Mouse (Mus musculus): ENCODE measurements around the gene Magoh. TPM values are rescaled to one million over a fixed set of nuclear protein-coding genes. Genes with fewer than 3 reads are reported as not detected.

Magoh gene
- total RNA-seq, 1 experiment from 2014 or later: 106 TPM

DNA sequence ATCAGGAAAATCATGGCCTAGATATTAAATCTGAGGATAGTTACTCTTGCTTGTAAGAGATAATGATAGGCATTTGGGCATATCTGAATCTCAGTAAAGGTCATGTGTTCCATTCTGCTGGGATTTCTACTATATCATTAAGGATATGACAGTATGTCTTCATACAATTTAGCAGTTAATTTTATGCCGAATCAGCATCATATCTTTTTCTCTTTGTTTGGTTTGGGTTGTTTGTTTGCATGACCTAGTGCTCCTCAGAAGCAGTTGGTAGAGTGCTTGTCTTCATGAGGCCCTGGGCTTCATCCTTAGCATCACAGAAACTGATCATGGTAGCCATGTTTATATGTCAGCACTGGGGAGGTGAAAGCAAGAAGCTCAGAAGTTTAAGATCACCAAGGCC lies 2.1 kb downstream of the Magoh start:
- ATAC-seq (ENCODE audit: extremely low read depth, insufficient number of reproducible peaks, low FRiP score, poor library complexity, severe bottlenecking): no peak

- ATAC-seq (ENCODE audit: extremely low read depth, insufficient number of reproducible peaks, low FRiP score, poor library complexity, severe bottlenecking): no peak
Observed at GRCm38 (mm10) chr4:107886371-107886770, 6.8 kb downstream of the Magoh start.

DNA sequence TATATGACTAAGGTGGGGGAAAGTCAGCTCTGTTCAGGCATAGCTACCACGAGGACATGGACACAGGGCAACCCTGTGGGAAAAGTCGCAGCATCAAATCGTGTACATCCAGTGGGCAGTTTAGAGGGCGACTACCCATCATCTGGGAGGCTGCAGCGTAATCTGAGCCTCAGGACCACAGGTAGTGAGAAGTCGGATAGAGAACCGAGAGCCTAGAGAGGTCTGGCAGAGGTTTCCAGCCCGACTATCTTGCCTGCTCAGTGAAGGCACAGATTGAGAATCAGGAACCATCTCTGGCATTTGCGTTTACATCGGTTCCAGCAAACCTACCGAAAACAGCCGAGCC lies 9.8 kb downstream of the Magoh start:
- ATAC-seq (ENCODE audit: extremely low read depth, insufficient number of reproducible peaks, low FRiP score, poor library complexity, severe bottlenecking): no peak

DNA sequence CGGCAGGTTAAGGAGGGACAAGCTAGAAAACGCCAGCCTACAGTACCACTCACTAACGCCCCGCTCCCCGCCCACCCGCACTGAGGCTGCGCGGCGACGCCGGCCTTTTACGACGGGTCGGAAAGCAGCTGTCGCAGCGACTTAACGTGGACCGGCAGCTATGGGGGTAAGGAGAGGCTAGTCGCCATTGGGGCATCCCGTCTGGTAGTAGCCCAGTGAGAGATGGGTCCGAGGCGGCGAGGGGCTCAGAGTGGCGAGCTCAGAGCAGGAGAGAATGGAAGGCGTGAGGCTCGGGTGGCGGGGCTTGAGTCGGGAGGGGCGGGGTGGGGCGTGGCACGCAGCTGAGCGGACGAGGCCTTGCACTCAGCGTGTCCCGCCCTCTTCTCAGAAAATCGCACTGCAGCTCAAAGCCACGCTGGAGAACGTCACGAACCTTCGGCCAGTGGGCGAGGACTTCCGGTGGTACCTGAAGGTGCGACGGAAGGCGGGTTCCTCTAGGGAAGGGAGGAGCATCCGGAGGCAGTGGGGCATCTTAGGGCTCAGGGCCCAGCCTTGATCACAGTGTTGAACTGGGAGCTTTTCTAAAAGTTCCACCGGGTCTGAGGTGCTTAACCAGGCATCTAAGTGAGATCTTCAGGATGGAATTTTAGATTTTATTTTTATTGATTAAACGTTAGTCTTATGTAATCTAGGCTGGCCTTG lies 10.3 kb downstream of the Magoh start, which contains the start of gene 0610037L13Rik:
TSS of gene 0610037L13Rik (plus strand) at position 83 of the 702 bp plus-strand sequence.
- peak; percentile 95 for ATAC-seq (ENCODE audit: extremely low read depth, insufficient number of reproducible peaks, low FRiP score, poor library complexity, severe bottlenecking)

DNA sequence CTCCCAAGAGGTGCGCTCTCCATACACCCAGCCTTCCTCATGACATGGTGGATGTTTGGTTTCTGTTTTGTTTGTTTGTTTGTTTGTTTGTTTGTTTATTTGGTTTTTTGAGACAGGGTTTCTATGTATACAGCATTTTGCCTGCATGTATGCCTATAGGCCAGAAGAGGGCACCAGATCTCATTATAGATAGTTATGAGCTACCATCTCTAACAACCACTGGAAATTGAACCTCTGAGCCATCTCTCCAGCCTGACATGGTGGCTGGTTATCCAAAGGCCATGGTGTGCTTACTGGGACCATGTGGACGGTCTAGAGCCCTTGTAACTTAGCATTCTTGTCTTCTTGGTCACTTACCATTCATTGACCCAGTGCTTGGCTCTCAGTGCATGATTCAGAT lies 13.1 kb downstream of the Magoh start:
- no peak for ATAC-seq (ENCODE audit: extremely low read depth, insufficient number of reproducible peaks, low FRiP score, poor library complexity, severe bottlenecking)

DNA sequence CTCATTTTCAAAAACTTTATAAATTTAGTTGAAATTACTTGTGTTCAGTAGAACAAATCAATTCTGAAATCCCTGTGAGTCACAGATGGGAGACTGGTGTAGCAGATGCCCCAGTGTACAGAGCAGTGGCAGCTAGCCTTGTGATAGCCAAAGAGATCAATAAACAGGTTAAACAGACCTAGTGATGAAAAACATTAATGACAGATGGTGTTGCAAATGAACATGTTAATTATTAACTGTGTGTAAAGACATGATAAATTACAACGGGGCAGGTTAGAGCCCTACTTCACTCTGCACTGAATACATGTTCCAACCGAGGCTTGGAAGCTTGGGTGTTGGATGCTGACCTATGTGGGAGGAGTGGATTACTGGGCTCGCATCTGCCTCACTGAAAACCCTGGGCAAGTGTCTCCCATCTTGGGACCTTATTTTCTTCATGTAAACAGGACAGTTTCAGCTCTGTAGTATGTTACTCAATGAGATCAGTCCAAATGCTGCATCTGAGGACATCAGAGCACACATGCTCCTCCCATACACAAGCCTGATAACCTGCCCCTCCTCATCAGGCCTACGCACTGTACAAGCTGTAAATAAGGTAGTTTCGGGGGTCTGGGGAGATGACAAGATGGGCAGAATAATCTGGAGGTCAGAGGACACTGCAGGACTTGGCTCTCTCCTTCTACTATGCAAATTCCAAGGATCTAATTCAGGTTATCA lies 19.8 kb downstream of the Magoh start:
- ATAC-seq (ENCODE audit: extremely low read depth, insufficient number of reproducible peaks, low FRiP score, poor library complexity, severe bottlenecking): no peak

GRCm38 (mm10) chr4:107900206-107900605 lies 20.7 kb downstream of the Magoh start:
- no peak for ATAC-seq (ENCODE audit: extremely low read depth, insufficient number of reproducible peaks, low FRiP score, poor library complexity, severe bottlenecking)

GRCm38 (mm10) chr4:107904252-107904651 lies 24.7 kb downstream of the Magoh start:
- no peak for ATAC-seq (ENCODE audit: extremely low read depth, insufficient number of reproducible peaks, low FRiP score, poor library complexity, severe bottlenecking)

DNA sequence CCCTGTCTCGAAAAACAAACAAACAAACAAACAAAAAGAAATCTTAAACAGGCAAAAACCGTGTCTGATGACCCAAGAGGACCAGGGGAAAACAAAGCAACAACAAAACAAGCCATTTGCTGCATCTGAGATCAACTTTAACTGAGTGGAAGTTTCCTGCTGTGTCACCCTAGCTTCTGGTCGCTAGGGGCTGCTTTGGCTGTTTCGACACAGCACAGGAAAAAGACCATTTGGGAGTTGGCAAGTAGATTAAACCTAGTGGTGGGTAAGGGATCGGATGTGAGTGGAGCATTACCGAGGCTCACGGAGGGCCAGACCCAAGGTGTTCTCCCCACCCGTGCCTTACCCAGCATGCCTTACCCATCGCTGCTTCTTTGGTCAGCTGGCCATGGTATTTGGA lies 27.0 kb downstream of the Magoh start:
- ATAC-seq (ENCODE audit: extremely low read depth, insufficient number of reproducible peaks, low FRiP score, poor library complexity, severe bottlenecking): no peak

- ATAC-seq (ENCODE audit: extremely low read depth, insufficient number of reproducible peaks, low FRiP score, poor library complexity, severe bottlenecking): no peak
Observed at GRCm38 (mm10) chr4:107910020-107910419, 30.5 kb downstream of the Magoh start.

DNA sequence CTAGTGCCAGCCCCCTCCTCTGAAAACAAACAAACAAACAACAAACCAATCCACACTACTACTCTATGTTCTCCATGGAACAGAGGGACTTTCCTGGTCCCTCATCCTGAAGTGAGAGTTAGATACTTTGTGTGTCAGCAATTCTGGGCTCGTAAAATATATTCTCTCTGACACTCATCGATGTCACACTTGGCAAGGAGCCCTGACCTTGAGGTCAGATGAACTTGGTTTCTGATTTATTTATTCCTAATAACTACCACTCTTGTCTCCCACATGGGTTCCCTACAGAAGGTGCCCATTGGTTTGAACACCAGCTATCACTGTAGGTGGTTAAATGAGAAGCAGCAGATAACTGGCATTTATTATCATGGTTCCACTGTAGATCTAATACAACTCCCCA lies 40.8 kb downstream of the Magoh start:
- no peak for ATAC-seq (ENCODE audit: extremely low read depth, insufficient number of reproducible peaks, low FRiP score, poor library complexity, severe bottlenecking)

GRCm38 (mm10) chr4:107921152-107921695 lies 41.7 kb downstream of the Magoh start:
- no peak for ATAC-seq (ENCODE audit: extremely low read depth, insufficient number of reproducible peaks, low FRiP score, poor library complexity, severe bottlenecking)

DNA sequence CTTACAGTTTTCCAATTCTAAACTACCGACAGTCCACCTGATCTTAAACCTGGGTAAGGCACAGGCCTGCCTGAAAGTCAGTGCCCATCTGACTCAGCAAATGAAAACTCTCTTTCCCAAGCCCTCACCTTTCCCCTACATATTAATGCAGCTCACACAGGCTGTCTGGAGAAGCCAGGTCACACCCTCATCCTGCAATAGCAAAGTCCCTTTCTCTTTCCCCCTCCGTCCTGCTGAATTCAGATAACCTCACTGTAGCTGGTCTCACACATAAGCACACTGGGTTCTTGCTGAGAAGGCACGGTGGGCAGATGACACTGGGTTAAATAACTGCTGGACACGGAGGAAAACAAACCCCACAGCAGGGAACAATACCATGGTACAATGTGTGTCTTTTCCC lies 42.4 kb downstream of the Magoh start:
- no peak for ATAC-seq (ENCODE audit: extremely low read depth, insufficient number of reproducible peaks, low FRiP score, poor library complexity, severe bottlenecking)

DNA sequence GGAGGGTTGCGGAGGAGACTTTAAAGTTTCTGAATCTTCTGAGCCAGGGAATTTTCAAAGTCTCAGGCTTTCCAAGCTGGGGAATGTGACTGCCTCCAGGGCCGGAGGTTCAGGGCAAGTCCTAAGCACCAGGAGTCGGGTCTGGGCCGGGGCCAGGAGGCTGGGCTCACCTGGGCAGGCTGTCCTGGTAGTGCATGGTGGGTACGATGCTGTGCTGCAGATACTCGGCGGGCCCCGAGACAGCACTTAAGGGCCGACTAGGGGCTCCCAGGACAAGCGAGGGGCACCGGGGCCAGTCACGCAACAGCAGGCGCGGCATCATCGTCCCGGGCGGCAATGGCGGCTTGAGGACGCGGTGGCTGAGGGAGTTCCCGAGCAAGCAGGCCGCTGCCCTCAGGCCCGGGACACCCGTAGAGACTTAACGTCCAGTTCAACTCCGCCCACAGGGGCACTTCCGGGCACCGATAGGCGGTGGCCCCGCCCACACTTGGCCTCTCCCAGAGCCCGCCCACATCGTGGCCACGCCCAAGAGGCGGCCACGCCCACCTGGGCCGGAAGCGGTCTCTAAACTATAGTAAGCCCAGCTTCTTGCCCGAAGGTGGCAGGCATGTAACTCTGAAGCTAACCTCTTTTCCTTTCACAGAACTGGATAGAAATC lies 43.7 kb downstream of the Magoh start, which contains the start of gene Cpt2:
TSS of gene Cpt2 (minus strand) at position 466 of the 658 bp plus-strand sequence.
- peak; percentile 94 for ATAC-seq (ENCODE audit: extremely low read depth, insufficient number of reproducible peaks, low FRiP score, poor library complexity, severe bottlenecking)

DNA sequence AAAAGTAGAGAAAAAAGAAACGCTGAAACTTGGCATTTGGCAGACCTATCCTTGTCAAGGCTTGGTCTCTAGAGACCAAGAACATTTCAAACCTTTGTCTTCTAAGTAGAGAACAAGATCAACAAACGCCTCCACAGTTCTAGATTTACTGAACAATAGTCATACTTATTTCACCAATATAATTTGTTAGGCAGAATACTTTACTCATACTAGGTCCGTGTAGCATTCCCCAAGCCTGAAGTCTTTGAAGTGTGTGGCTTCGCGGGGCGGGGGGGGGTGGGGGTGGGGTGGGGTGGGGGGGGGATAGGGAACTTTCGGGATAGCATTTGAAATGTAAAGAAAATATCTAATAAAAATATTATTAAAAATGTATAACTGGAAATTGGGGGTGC lies 44.2 kb downstream of the Magoh start:
- ATAC-seq (ENCODE audit: extremely low read depth, insufficient number of reproducible peaks, low FRiP score, poor library complexity, severe bottlenecking): no peak

GRCm38 (mm10) chr4:107928269-107928668 lies 48.7 kb downstream of the Magoh start:
- no peak for ATAC-seq (ENCODE audit: extremely low read depth, insufficient number of reproducible peaks, low FRiP score, poor library complexity, severe bottlenecking)

- ATAC-seq (ENCODE audit: extremely low read depth, insufficient number of reproducible peaks, low FRiP score, poor library complexity, severe bottlenecking): no peak
Observed at GRCm38 (mm10) chr4:107928726-107929125, 49.2 kb downstream of the Magoh start.

- no peak for ATAC-seq (ENCODE audit: extremely low read depth, insufficient number of reproducible peaks, low FRiP score, poor library complexity, severe bottlenecking)
Observed at GRCm38 (mm10) chr4:107931453-107931852, 51.9 kb downstream of the Magoh start.

DNA sequence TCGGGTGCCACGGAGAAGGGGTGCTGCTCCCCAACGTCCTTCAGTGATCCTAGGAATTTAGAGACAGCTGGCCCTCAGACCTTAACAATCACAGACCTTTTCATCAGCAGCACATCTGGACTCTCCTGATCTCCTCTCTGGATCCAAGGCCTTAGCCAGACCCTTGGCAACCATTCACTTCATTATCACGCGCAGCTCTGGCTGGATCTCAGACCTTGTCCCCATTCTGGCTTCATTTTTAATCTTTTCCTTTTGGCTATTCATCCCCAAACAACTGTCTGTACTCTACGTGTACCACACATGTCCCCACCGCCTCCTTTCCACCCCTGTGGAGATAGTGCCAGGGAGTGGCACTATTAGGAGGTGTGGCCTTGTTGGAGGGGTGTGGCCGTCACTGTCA lies 53.7 kb downstream of the Magoh start:
- ATAC-seq (ENCODE audit: extremely low read depth, insufficient number of reproducible peaks, low FRiP score, poor library complexity, severe bottlenecking): no peak

GRCm38 (mm10) chr4:107935254-107935653 lies 55.7 kb downstream of the Magoh start:
- ATAC-seq (ENCODE audit: extremely low read depth, insufficient number of reproducible peaks, low FRiP score, poor library complexity, severe bottlenecking): no peak

Measured in neutrophil, adult 5-6 weeks (primary cell).